Mouse (Mus musculus) ES-E14 (cell line): ENCODE data around the gene Clasp2. TPM values are rescaled to one million over a fixed set of nuclear protein-coding genes. Genes with fewer than 3 reads are reported as not detected.

Source experiments
- DNase-seq: peaks from one replicate; pipeline ENCODE4 v3.0.0-alpha.2; 2013; ENCODE audit warnings: low read depth, low spot score
- H3K27ac ChIP-seq: 2 replicates; pipeline ENCODE4 v1.5.1; 2012; ENCODE audit warnings: low read depth, mild to moderate bottlenecking, low read length, moderate library complexity, mixed read lengths; ENCODE audit not compliant: poor library complexity, insufficient read depth, severe bottlenecking
- H3K36me3 ChIP-seq: 2 replicates; pipeline ENCODE4 v1.6.1; 2012; ENCODE audit warnings: mild to moderate bottlenecking, low read length, moderate library complexity, mixed read lengths; ENCODE audit not compliant: control insufficient read depth, poor library complexity, insufficient read depth, severe bottlenecking
- H3K4me1 ChIP-seq, 2 experiments: fragments of 150-350 bp in 1 of 2; sonication (generic) in 1 of 2; 2 replicates each; pipeline ENCODE4 v1.6.1; 2012; ENCODE audit warnings: low read length in 2 of 2, mild to moderate bottlenecking in 1 of 2, mixed read lengths in 1 of 2; ENCODE audit not compliant: control insufficient read depth in 2 of 2, insufficient read depth in 2 of 2, poor library complexity in 1 of 2
- H3K4me3 ChIP-seq, 2 experiments: fragments of 150-350 bp in 1 of 2; sonication (generic) in 1 of 2; 2 replicates each; pipeline ENCODE4 v1.5.1; 2012; ENCODE audit warnings: low read length in 2 of 2, low read depth in 1 of 2, mild to moderate bottlenecking in 1 of 2, mixed read lengths in 1 of 2; ENCODE audit not compliant: insufficient read depth in 1 of 2, poor library complexity in 1 of 2, severe bottlenecking in 1 of 2
- H3K9ac ChIP-seq: 2 replicates; pipeline ENCODE4 v1.6.1; 2012; ENCODE audit warnings: low read depth, mild to moderate bottlenecking, low read length, mixed read lengths; ENCODE audit not compliant: poor library complexity, insufficient read depth, severe bottlenecking
- H3K9me3 ChIP-seq: fragments of 150-350 bp; sonication (generic); 2 replicates; pipeline ENCODE4 v1.6.1; 2012; ENCODE audit warnings: low read depth, mild to moderate bottlenecking, low read length; ENCODE audit not compliant: control insufficient read depth, insufficient read depth
- CHD2 ChIP-seq: IDR thresholded peaks from 2 replicates; pipeline ENCODE4 v1.6.1; 2014; ENCODE audit warnings: mild to moderate bottlenecking, low read depth, low read length, inconsistent platforms
- HCFC1 ChIP-seq: IDR thresholded peaks from 2 replicates; pipeline ENCODE4 v1.6.1; 2012; ENCODE audit warnings: low read length, inconsistent platforms, borderline replicate concordance; ENCODE audit not compliant: insufficient read depth
- MAFK ChIP-seq: IDR thresholded peaks from 2 replicates; pipeline ENCODE4 v1.6.1; 2014; ENCODE audit warnings: mild to moderate bottlenecking, low read depth, low read length, inconsistent platforms; ENCODE audit not compliant: insufficient read depth
- ZC3H11A ChIP-seq: IDR thresholded peaks from 2 replicates; pipeline ENCODE4 v1.6.1; 2012; ENCODE audit warnings: low read depth, mild to moderate bottlenecking, inconsistent platforms, low read length, borderline replicate concordance
- ZNF384 ChIP-seq: IDR thresholded peaks from 2 replicates; pipeline ENCODE4 v1.6.1; 2012; ENCODE audit warnings: low read depth, low read length, inconsistent platforms
- in situ Hi-C, 2 experiments: fragments of 600-800 bp; cut with MboI; formaldehyde crosslinking; loops; one replicate each; pipeline ENCODE4 v1.15.1; 2025; ENCODE audit warnings: low sequenced_read_pairs in 2 of 2, inconsistent platforms in 1 of 2; ENCODE audit not compliant: unreplicated experiment in 2 of 2
- total RNA-seq: library from RNA; depleted of rRNA; stranded (reverse); fragments of 300-350 nt; gene quantifications from 2 replicates; pipeline ENCODE4 v1.2.3, GENCODE M21; 2012; rRNA removed

The Clasp2 gene
- total RNA-seq, 1 experiment = 35.5 TPM

DNA sequence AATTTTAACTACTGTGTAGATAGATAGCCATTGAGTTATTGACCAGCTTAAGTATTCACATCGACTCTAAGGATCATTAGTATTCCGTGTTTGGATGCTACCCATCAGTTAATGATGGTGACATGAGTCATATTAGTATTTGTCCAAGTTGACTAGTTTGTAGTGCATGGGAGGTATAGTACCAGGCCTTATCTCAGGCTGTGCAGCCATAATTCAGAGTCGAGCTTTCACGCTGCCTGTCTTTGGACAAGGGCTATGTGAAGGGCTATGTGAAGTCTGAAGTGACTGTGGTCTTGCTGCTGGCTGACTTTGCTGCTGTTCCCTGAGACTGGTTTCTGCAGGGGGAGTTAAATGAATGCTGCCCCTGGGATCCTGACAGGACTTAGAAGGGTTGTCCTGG, 216.5 kb downstream of the Clasp2 start:
- in situ Hi-C loops = no loop called here
- no peaks in the 10 kb centered on the region for H3K4me1 ChIP-seq
- H3K27ac ChIP-seq = no peak overlapping the region
- no peak for TF ChIP-seq HCFC1
- TF ChIP-seq ZC3H11A = no peak
- no peak for TF ChIP-seq MAFK
- no peak for TF ChIP-seq CHD2
- no peak for TF ChIP-seq ZNF384
- peaks cover 17% of the 10 kb centered on the region for H3K36me3 ChIP-seq
- no peak for DNase-seq
- H3K4me3 ChIP-seq = no peak overlapping the region
- no peaks in the 10 kb centered on the region for H3K9me3 ChIP-seq
- no peak overlapping the region for H3K9ac ChIP-seq

DNA sequence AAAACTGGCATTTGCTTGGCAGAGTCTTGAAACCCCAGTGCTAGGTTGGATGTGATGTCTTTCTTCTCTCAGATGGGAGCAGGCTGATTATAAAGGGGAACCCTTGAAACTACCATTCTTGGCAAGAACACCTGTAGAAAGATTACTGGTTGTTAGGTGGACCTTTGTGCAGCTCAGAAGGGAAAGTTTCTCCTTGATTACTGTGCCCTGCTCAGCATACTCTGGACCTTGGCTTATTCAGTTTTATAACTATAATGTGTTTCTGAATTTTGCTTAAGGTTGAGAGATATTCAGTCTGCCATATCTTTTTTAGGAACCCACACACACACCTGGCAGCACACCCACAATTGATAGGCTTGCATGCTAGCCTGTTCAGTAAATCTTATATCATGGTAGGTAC, 222.4 kb downstream of the Clasp2 start:
- in situ Hi-C loops = no loop called here
- peaks cover 36% of the 10 kb centered on the region for H3K36me3 ChIP-seq
- H3K27ac ChIP-seq = no peak overlapping the region
- no peak overlapping the region for H3K4me3 ChIP-seq
- H3K9ac ChIP-seq = no peak overlapping the region
- TF ChIP-seq ZNF384 (no peak), MAFK (no peak), ZC3H11A (no peak), HCFC1 (no peak), CHD2 (no peak)
- H3K9me3 ChIP-seq = no peaks in the 10 kb centered on the region
- H3K4me1 ChIP-seq = no peaks in the 10 kb centered on the region
- no peak for DNase-seq

DNA sequence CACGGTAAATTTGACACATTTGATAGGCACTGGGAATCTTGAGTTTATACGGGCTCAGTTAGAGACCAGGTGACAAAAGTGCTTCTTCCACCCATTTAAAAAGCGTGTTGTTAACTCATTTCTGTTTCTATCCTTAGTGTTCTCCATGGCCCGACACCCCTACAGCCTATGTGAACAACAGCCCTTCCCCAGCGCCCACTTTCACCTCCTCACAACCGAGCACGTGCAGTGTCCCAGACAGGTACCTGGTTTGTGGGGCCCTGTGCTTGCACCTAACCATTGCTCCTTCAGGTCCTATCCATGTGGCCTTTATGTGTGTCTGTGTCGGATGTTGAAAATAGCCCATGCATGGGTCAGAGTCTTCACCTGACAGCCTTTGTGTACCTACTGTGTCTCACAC, 223.1 kb downstream of the Clasp2 start:
- in situ Hi-C loops = no loop called here
- DNase-seq = no peak
- TF ChIP-seq ZNF384 (no peak), MAFK (no peak), ZC3H11A (no peak), HCFC1 (no peak), CHD2 (no peak)
- H3K4me3 ChIP-seq = no peak overlapping the region
- no peaks in the 10 kb centered on the region for H3K4me1 ChIP-seq
- H3K27ac ChIP-seq = no peak overlapping the region
- H3K9me3 ChIP-seq = no peaks in the 10 kb centered on the region
- peaks cover 40% of the 10 kb centered on the region for H3K36me3 ChIP-seq
- no peak overlapping the region for H3K9ac ChIP-seq

DNA sequence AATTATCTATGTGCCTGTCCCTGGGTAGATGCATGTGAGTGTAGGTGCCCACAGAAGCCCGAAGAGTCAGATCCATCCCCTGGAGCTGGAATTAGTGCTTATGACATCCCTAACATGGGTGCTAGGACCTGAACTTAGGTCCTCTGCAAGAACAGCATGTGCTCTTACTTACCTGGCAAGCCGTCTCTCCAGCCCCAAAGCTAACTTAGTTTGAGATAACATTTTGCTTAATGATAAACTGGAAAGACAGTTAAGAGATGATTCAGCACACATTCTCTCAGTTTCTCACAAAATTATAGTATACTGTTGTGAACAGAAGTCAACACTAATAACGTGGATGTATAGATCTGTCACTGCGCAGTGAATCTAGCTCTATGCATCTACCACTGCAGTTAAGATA, 225.6 kb downstream of the Clasp2 start:
- Histone ChIP-seq H3K27ac (no peak overlapping the region), H3K4me3 (no peak overlapping the region), H3K9me3 (no peaks in the 10 kb centered on the region), H3K36me3 (peaks cover 47% of the 10 kb centered on the region), H3K9ac (no peak overlapping the region), H3K4me1 (peaks cover 0 to 2% of the 10 kb centered on the region in 2 experiments; a peak in 1 of 4 replicates)
- TF ChIP-seq ZC3H11A (no peak), HCFC1 (no peak), CHD2 (no peak), ZNF384 (no peak), MAFK (no peak)
- in situ Hi-C loops = no loop called here
- DNase-seq = no peak

DNA sequence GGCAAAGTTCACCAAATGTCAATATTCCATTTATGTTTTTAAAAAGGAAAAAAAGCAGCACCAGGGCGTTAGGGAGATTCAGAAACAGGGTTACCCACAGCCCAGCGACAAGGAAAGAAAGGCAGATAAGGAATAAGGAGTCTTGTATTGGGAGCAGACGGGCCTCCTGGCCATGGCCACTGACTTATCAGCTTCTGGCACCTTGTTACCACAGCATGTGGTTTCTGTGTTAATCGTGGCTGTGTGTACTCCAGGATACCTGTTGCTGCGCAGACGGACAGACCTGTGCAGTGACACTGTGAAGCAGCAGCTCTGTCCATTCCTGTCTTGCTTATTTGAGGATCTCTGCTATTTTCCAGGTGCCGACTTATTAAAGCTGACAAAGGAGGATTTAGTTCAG, 227.7 kb downstream of the Clasp2 start:
- H3K4me3 ChIP-seq = no peak overlapping the region
- H3K36me3 ChIP-seq = peaks cover 48% of the 10 kb centered on the region
- no peaks in the 10 kb centered on the region for H3K9me3 ChIP-seq
- H3K27ac ChIP-seq = no peak overlapping the region
- no peak overlapping the region for H3K9ac ChIP-seq
- no peak for DNase-seq
- H3K4me1 ChIP-seq = peaks cover 0 to 2% of the 10 kb centered on the region in 2 experiments; a peak in 1 of 4 replicates
- TF ChIP-seq ZNF384 (no peak), MAFK (no peak), ZC3H11A (no peak), HCFC1 (no peak), CHD2 (no peak)
- in situ Hi-C loops = no loop called here

Other genes with a start within 250 kb of the Clasp2 start
- 26.2 and 28.4 TPM in 2 replicates for gene Pdcd6ip, start 33.2 kb upstream of the Clasp2 start, total RNA-seq
- gene Ubp1, start 189.5 kb downstream of the Clasp2 start, total RNA-seq = 80.3 and 101 TPM in 2 replicates